Mouse (Mus musculus) ES-CJ7 (cell line): ENCODE measurements around the gene Mapk8ip1.

Source experiments
- DNase-seq: peaks from one replicate; pipeline ENCODE4 v3.0.0; 2011; ENCODE audit warnings: low read depth, low spot score

The Mapk8ip1 gene

GRCm38 (mm10) chr2:92391116-92391515 is 9.9 kb downstream of the Mapk8ip1 start:
- DNase-seq = no peak

DNA sequence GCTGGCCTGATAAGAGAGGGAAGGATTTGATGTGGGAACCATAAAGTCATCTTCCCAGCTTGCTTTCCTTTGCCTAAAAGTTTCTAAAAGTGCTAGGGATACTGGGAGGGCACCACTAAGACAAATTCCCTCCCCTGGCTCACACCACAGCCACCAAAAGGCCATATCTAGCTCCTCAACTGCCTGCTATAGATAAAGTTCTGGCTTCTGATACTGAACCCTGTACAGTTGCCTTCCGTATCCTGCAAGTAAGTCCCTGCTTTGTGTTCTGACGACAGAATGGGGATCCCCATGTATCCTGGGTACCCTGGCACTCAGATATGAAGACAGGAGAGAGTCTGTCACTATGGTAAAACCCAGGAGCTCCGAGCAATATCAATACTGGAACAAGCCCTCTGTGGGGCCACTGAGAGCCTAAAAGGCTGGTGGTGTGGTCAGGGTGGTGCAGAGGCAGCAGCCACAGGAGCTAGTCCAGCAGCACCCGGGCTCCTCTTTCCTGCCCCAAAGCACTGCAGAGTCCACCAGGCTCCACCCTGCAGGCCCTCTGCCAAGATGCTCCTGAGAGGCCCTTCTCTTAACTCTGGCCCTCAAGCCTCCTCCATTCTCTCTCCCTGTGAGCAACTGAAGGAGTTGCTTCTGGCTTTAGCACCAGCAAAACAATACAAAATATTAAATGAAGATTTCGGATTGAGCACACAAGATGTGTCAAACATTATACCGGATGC is 10.7 kb downstream of the Mapk8ip1 start:
- DNase-seq = no peak

DNA sequence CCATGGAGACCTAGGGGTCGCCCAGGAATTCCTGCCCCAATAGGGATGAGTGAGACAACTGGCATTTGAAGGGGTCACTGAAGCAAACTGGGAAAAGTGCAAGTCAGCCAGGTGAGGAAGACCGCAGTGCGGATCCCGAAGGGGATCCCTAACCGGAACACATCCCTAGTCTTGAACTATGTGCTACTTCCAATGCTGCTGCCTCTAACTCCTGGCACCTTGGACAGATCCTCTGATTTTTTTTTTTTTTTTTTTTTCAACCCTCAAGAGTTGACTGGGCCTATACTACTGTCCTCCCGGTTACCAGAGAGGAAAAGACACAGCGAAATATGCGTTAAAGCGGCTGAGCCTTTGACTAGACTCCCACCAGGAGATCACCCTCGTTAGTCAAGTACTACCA is 11.4 kb downstream of the Mapk8ip1 start:
- DNase-seq = no peak

- DNase-seq = peak; percentile 96
Measured at GRCm38 (mm10) chr2:92388891-92389641, 12.0 kb downstream of the Mapk8ip1 start.

DNA sequence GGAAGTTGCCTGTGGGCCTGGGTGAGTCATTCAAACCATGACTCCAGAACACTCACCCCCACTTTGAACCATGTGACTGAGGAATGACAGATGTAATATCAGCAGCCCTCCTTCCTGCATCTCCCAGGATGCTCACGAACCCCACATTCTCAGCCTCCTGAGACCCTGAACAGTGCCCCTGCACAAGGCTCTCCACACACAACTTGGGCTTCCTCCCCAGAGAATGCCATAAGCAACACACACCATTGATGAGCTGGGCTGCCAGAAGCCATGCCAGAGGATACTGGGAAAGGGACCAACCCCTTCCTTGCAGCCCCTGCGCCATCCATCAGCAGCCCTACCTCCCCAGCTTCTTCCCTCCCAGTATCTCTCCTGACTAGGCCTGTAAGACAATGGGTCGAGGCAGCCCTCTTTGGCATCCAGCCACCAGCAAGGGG is 13.0 kb downstream of the Mapk8ip1 start:
- no peak for DNase-seq

- DNase-seq = no peak
Measured at GRCm38 (mm10) chr2:92387646-92388045, 13.4 kb downstream of the Mapk8ip1 start.

- no peak for DNase-seq
Measured at GRCm38 (mm10) chr2:92386821-92387570, 14.1 kb downstream of the Mapk8ip1 start.

DNA sequence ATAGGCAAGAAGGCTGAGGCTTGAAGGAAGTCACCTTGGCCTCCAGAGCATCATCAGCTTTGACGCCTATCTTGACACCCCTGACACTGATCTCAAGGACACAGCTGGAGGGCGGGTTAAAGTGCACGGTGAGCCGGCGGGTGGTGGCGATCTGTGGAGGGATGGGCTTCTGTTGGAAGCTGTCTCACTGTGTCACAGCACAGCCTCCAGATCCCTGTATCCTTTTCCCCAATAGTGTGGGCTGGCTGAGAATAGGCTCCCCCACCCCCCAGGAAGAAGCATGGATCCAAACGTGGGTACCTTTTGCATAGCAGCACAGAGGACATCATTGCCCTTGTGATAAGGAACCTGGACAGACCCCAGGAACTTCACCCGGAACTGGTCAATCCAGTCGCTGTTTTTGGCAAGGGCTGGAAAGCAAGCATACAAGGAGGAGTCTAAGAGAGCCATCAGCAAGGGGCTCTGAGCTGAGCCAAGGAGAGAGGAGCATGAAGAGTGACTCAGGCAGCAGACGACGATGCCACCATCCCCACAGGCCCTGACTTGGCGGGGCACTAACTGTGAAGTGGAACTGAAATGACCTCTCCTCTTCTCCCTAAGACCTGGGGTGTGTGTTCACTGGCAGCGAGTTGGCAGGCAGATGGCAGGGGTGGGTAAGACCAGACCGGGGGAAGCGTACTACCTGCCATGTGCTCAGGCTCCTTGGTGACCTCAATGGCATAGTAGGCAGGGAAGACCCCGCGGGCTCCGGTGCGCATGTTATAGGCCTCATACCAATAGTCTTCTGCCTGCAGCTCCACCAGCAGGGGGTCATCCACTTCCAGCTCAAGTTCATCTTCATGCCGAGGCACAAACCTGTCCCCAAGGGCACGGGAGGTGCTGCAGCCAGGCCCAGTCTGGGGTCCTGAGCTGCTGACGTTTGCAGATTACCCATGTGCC is 15.7 kb downstream of the Mapk8ip1 start:
- peak; percentile 40 for DNase-seq

DNA sequence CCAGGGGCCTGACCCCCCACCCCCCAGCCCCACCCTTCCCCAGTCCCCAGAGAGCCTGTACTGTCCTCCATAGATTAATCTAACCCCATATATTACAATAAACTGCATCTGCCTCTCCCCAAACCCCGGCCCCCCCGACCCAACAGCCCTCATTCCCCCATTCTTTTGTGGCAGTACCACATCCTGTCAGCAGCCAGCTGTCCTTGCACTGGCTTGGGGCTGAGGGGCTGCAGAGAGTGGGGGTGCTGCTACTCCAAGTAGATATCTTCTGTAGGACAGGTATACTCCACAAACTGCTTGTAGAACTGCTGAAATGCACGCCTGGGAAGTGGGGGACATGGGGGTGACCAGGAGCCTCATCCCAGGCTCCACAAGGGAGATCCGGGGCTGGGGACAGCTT is 17.0 kb downstream of the Mapk8ip1 start:
- DNase-seq = no peak

GRCm38 (mm10) chr2:92382759-92383158 is 18.3 kb downstream of the Mapk8ip1 start:
- no peak for DNase-seq

DNA sequence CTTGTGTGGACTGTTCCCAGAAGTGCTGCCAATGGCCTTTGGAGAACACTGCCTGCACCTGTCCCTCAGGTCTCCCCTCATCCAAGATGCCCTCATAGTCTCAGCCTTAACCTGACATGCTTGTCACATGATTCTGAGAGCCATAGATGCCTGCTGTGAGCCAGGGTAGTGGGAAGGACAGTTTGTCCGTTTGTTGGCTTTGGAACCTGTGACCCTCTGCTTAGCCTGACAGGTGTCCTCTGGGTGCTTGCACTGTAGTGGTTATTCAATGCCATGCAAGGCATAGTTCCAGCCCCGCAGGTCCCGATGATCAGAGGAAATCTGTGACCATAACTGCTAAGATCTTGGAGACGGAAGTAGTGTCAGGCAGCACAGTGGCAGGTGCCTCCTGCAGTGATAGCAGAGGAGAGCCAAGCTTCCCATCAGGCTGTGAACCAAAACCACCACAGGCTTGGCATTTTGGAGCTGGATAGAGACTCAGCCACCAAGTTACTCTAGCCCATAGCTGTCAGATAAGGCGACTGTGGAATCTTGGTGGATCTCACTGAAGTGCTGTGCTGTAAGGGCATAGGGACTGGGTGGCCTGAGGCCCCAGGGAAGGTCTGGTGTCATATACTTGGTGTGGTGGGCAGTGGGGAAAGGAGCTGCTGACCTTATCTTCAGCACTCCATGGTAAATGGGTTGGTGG is 19.0 kb downstream of the Mapk8ip1 start, which contains the start of gene 1700029I15Rik:
1700029I15Rik (plus strand) TSS at position 638 of the 688 bp plus-strand sequence.
- DNase-seq = no peak

DNA sequence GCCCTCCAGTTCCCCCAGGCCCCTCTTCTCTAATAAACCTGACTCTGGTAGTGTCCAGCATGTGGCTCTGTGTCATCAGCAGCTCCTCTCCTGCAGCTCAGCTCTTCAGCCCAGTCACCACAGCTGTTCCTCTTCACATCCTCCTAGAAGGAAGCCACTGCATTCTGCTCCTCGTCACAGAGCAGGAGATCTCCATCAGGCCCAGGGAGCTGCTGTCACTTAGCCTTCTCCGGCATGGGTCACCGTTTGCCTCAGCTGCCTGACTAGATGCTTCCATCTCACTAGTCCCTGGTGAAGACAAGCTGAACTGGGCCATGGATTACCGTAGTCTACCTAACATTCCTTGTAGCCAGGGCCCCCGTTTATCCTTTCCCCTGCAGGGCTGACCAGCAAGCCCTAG is 19.9 kb downstream of the Mapk8ip1 start:
- no peak for DNase-seq

GRCm38 (mm10) chr2:92380495-92381050 is 20.5 kb downstream of the Mapk8ip1 start:
- DNase-seq = no peak

DNA sequence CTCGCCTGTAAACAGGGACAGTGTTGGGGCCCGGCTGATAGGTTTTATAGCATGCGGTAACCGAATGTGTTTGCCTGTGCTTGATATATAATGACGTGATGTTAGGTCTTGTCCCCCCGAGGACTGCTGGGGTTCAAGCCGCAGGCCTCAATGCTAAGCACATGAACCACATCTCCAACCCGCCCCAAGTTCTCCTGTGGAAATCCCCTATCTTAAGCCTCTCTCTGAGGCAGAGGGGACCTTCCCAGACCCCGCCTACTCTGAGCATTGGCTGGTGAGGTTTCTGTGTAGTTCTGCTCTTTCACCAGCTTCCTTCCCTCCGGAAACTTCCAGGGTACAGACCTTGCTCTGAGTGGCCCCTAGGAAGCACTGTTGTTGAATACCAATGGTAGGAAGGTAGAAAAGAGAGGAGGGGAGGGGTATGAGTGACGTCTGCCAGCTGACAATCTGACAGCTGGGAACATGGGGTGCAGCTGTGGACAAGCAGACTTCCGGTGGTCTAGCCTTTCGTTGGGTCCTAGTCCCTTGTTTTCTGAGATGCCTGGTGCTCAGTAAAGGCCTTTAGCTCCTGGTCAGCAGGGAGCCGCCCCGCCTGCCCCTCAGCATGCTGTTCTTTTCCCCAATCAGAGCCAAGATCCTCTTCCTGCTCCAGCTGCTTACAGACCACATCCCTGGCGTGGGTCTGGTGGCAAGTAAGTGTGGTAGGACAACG is 21.1 kb downstream of the Mapk8ip1 start:
- DNase-seq = no peak

DNA sequence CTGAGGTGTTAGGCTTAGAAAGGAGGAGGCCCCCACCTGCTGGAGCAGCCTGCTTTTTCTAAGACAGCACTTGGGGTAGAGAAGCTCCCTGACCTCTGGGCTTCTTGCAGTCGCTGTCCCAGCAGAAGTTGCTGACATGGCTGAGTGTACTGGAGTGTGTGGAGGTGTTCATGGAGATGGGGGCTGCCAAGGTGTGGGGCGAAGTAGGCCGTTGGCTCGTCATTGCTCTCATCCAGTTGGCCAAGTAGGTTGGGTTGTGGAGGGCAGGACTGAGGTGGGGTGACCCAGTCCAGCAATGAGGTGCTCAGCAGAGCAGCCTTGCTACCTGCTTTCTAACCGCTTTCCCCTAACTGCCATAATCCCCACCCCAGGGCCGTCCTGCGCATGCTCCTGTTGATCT is 23.7 kb downstream of the Mapk8ip1 start:
- no peak for DNase-seq

DNA sequence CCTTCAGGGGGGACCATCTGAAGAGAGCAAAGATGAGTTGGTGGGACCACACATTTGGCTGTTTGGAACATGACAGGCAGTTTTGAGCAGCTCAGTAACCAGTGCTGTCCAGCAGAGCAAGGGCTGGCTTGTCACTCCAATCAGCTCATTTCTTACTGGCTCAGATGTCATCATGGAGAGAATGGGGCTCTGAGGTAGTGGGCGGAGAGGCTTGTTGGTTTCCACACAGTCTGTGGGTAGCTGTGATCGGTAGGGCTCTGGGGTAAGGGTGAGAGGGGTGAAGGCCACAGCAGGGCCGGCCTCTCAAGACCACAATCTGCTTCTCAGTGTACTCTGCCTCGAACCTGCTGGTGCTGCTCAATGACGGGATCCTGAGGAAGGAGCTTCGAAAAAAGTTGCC is 24.8 kb downstream of the Mapk8ip1 start:
- no peak for DNase-seq

DNA sequence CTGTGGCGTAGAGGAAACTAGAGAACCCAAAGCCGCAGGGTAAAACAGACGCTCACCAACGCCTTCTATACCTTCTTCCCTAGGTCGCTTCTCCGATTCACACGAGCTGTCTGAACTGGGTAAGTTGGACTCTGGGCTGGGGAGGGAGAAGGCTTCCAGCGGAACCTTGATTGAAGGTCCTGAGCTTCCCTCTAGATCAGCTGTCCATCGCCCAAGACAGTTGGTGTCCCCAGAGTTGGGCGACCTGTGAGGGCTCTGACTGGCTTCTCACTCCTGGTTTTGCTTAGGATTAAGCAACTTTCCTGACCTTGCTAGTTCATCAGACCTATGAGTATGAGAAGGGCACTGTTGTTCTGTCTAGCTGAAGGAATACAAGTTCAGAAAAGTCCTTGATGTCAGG is 25.3 kb downstream of the Mapk8ip1 start:
- no peak for DNase-seq

DNA sequence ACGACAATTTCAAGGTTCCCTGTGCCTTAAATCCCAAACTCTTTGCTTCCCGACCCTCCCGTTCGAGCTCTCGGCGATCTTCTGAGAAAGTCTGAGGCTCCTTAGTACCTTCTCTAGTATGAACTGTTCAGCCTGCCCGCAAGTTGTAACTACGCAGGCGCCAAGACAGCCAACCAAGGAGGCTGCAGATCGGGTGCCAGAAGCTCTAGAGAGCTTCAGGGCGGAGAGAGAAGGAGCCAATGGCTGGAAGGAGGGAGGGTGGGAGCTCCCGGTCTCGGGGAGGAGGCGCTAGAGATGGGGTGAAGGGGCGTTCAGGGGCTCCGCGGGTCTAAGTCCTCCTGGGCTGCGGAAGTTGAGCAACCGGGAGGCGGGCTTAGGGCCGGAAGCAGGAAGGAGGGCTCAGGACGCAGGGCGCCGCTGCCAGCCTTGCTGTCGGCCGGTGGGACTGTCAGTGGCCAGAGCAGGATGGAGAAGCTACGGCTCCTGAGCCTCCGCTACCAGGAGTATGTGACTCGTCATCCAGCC is 25.9 kb downstream of the Mapk8ip1 start:
- peak; percentile 98 for DNase-seq

GRCm38 (mm10) chr2:92374514-92374913 is 26.5 kb downstream of the Mapk8ip1 start, which contains the start of the genes Pex16 and Large2:
Gene Pex16 (plus strand): TSS chr2:92374676.
Gene Large2 (minus strand): TSS chr2:92374869.
- DNase-seq = peak; percentile 61
